Mouse (Mus musculus) gastrocnemius, postnatal 4 days (tissue): ENCODE data around the gene Olfr1206. TPM values are rescaled to one million over a fixed set of nuclear protein-coding genes. Genes with fewer than 3 reads are reported as not detected.

ENCODE experiments used
- DNase-seq, 2 experiments: peaks; one replicate each; pipeline ENCODE4 v3.0.0; 2021 to 2022; ENCODE audit warnings: low spot score in 2 of 2, mixed read lengths in 2 of 2
- long read RNA-seq, 2 experiments: library from polyadenylated mRNA; stranded (forward); transcript quantifications; one replicate each; pipeline ENCODE4 v2.0.0; 2021
- total RNA-seq, 2 experiments: library from RNA; stranded (reverse); gene quantifications; 2 replicates each; pipeline ENCODE4 v1.2.3; 2021

Gene Olfr1206
- not detected for total RNA-seq
- long read RNA-seq, experiment 1, result 0 reads
- long read RNA-seq, experiment 2, result 0 reads

- DNase-seq, result no peak
These were observed at the start of gene Olfr1206 for GRCm38 (mm10) chr2:88862931-88863330. Gene Olfr1206, plus strand, starts transcription at chr2:88863231.

GRCm38 (mm10) chr2:88814196-88814595 is 48.8 kb upstream of the Olfr1206 start, which contains the start of gene Olfr1202:
Gene Olfr1202, plus strand, starts transcription at chr2:88814496.
- DNase-seq, result no peak

- DNase-seq, result no peak
These were observed 33.6 kb upstream of the Olfr1206 start, which contains the start of gene Olfr1205 for GRCm38 (mm10) chr2:88829437-88829836. Gene Olfr1205, plus strand, starts transcription at chr2:88829737.

- no peak for DNase-seq
These were observed 24.6 kb upstream of the Olfr1206 start for GRCm38 (mm10) chr2:88838477-88838876.

- no peak for DNase-seq
These were observed 14.0 kb upstream of the Olfr1206 start, which contains the start of gene Olfr1204 for GRCm38 (mm10) chr2:88848992-88849391. Gene Olfr1204, plus strand, starts transcription at chr2:88849292.

GRCm38 (mm10) chr2:88902211-88902610 is 39.2 kb downstream of the Olfr1206 start, which contains the start of gene Olfr1208:
Gene Olfr1208, minus strand, starts transcription at chr2:88902311.
- no peak for DNase-seq

- DNase-seq, result no peak
These were observed 52.0 kb downstream of the Olfr1206 start, which contains the start of gene Olfr1209 for GRCm38 (mm10) chr2:88915057-88915456. Gene Olfr1209, minus strand, starts transcription at chr2:88915157.

Other genes starting within 250 kb of the Olfr1206 start
- gene Olfr1191-ps1, start 222.7 kb upstream of the Olfr1206 start, total RNA-seq, result not detected
- gene Olfr1192-ps1, start 214.7 kb upstream of the Olfr1206 start, total RNA-seq, result not detected
- not detected for gene Olfr1193, start 187.6 kb upstream of the Olfr1206 start, total RNA-seq
- not detected for gene Olfr1195, start 174.0 kb upstream of the Olfr1206 start, total RNA-seq
- gene Olfr1196, start 158.6 kb upstream of the Olfr1206 start, total RNA-seq, result not detected
- not detected for gene Olfr1197, start 130.9 kb upstream of the Olfr1206 start, total RNA-seq
- not detected for gene Olfr1198, start 111.9 kb upstream of the Olfr1206 start, total RNA-seq
- gene Olfr1199, start 102.8 kb upstream of the Olfr1206 start, total RNA-seq, result not detected
- not detected for gene Olfr1200, start 92.7 kb upstream of the Olfr1206 start, total RNA-seq
- gene Olfr1201, start 70.2 kb upstream of the Olfr1206 start, total RNA-seq, result not detected
- under 1 TPM in 1 of 2 experiments, not detected in 1; 0.07 TPM for gene Olfr1202, start 48.7 kb upstream of the Olfr1206 start, total RNA-seq
- not detected for gene Olfr1205, start 33.5 kb upstream of the Olfr1206 start, total RNA-seq
- gene Olfr1204, start 13.9 kb upstream of the Olfr1206 start, total RNA-seq, result not detected
- not detected for gene Olfr1208, start 39.1 kb downstream of the Olfr1206 start, total RNA-seq
- gene Olfr1209, start 51.9 kb downstream of the Olfr1206 start, total RNA-seq, result not detected
- not detected for gene Olfr1211, start 74.9 kb downstream of the Olfr1206 start, total RNA-seq
- gene Olfr1212, start 90.7 kb downstream of the Olfr1206 start, total RNA-seq, result not detected
- gene Gm13762, start 117.0 kb downstream of the Olfr1206 start, total RNA-seq, result not detected
- gene Olfr1214, start 129.4 kb downstream of the Olfr1206 start, total RNA-seq, result not detected
- not detected for gene Olfr1215, start 143.7 kb downstream of the Olfr1206 start, total RNA-seq
- not detected for gene Olfr1216, start 155.1 kb downstream of the Olfr1206 start, total RNA-seq
- gene Olfr1217, start 168.8 kb downstream of the Olfr1206 start, total RNA-seq, result not detected
- gene Olfr1218, start 198.0 kb downstream of the Olfr1206 start, total RNA-seq, result not detected
- not detected for gene Olfr1219, start 220.3 kb downstream of the Olfr1206 start, total RNA-seq
- gene Olfr1220, start 243.6 kb downstream of the Olfr1206 start, total RNA-seq, result not detected